Mouse (Mus musculus) heart, adult 2 months (tissue): ENCODE measurements at regions not wholly inside any gene's neighbourhood (a gene's known extent, or its start where the extent isn't known, plus 50 kb on each side); places are given as distances from the start of the nearest gene placed in this dataset.

Experiments
- DNase-seq, 2 experiments: peaks; one replicate each; pipeline ENCODE4 v3.0.0; 2021
- H3K27ac ChIP-seq: fragments of 200-600 bp; 2 replicates; pipeline ENCODE4 v1.8.1; 2022
- H3K27me3 ChIP-seq: fragments of 200-500 bp; 2 replicates; pipeline ENCODE4 v1.6.1; 2012; ENCODE audit warnings: mild to moderate bottlenecking, low read length, inconsistent platforms, mixed read lengths; ENCODE audit not compliant: control insufficient read depth, insufficient read depth
- H3K36me3 ChIP-seq: fragments of 200-500 bp; 2 replicates; pipeline ENCODE4 v1.6.1; 2012; ENCODE audit warnings: low read length, inconsistent platforms; ENCODE audit not compliant: control insufficient read depth, insufficient read depth
- H3K4me1 ChIP-seq: fragments of 200-500 bp; 2 replicates; pipeline ENCODE4 v1.6.1; 2011; ENCODE audit warnings: low read length; ENCODE audit not compliant: control insufficient read depth, insufficient read depth
- H3K4me3 ChIP-seq: fragments of 200-600 bp; 2 replicates; pipeline ENCODE4 v1.8.1; 2022
- H3K79me2 ChIP-seq: fragments of 200-500 bp; replicated peaks from 2 replicates; pipeline ENCODE4 v1.6.1; 2012; ENCODE audit warnings: mild to moderate bottlenecking, inconsistent platforms, low read length, moderate library complexity, mixed read lengths; ENCODE audit not compliant: control insufficient read depth, insufficient read depth
- H3K9ac ChIP-seq: fragments of 200-500 bp; 2 replicates; pipeline ENCODE4 v1.6.1; 2012; ENCODE audit warnings: low read depth, mild to moderate bottlenecking, control low read depth, inconsistent platforms, low read length, mixed read lengths
- CTCF ChIP-seq: fragments of 200-600 bp; IDR thresholded peaks from 2 replicates; pipeline ENCODE4 v1.8.1; 2022; ENCODE audit warnings: antibody characterized with exemption, mild to moderate bottlenecking, moderate library complexity
- EP300 ChIP-seq: fragments of 200-500 bp; IDR thresholded peaks from 2 replicates; pipeline ENCODE4 v1.6.1; 2011; ENCODE audit warnings: low read depth, low read length, control low read depth; ENCODE audit not compliant: insufficient read depth
- POLR2A ChIP-seq: fragments of 200-500 bp; IDR thresholded peaks from 2 replicates; pipeline ENCODE4 v1.6.1; 2011; ENCODE audit warnings: mild to moderate bottlenecking, low read depth, low read length, control low read depth; ENCODE audit not compliant: insufficient read depth
- WGBS: fragments of 180-500 bp; shearing (Covaris S2); methylation state at CpG from one replicate; pipeline ENCODE4 v1.1.7; 2018; 5-methylcytosine and 5-hydroxymethylcytosine counted together
- intact Hi-C: fragments of 180-260 bp; cut with DNase I; formaldehyde crosslinking; loops from one replicate; pipeline ENCODE4 v1.15.1; 2025

GRCm38 (mm10) chr7:72639566-72639965 is 333.2 kb upstream of the Mctp2 start:
- no peak for TF ChIP-seq EP300
- no peak for TF ChIP-seq POLR2A
- TF ChIP-seq CTCF = no peak
- Histone ChIP-seq H3K36me3 (no peaks in the 10 kb centered on the region), H3K4me3 (no peak overlapping the region), H3K27me3 (no peaks in the 10 kb centered on the region), H3K9ac (no peak overlapping the region), H3K4me1 (no peaks in the 10 kb centered on the region), H3K79me2 (no peaks in the 10 kb centered on the region), H3K27ac (no peak overlapping the region)
- DNase-seq = peak; percentile 10 to 20
- WGBS = 49% methylated on average over 2 of the region's 2 CpGs
- intact Hi-C loops = no loop called here

GRCm38 (mm10) chr7:72675018-72675417 is 368.6 kb upstream of the Mctp2 start:
- Histone ChIP-seq H3K27me3 (no peaks in the 10 kb centered on the region), H3K9ac (no peak overlapping the region), H3K4me3 (no peak overlapping the region), H3K36me3 (no peaks in the 10 kb centered on the region), H3K27ac (no peak overlapping the region), H3K4me1 (no peaks in the 10 kb centered on the region), H3K79me2 (no peaks in the 10 kb centered on the region)
- intact Hi-C loops = no loop called here
- TF ChIP-seq POLR2A (no peak), CTCF (no peak), EP300 (no peak)
- DNase-seq = no peak
- WGBS = 78% methylated on average over 6 of the region's 6 CpGs

DNA sequence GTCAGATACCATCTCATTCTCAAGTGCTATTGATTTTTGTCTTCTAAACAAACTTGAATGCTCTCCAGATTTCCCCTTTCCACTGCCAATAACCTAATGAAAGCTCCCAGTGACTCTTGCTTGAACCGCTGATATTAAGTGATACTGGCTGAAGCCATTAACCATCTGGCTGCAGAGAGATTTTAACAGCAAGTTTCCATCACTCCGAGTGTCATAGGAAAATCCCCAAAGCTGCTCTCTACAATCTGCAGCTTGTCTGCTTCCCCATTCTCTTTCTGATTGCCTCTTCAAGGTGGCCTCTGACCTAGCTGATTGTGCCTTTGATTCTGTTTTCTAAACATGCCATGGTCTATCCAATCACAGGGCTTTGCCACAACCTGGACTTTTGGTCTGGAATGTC is 379.4 kb upstream of the Mctp2 start:
- Histone ChIP-seq H3K36me3 (no peaks in the 10 kb centered on the region), H3K4me3 (no peak overlapping the region), H3K9ac (no peak overlapping the region), H3K79me2 (no peaks in the 10 kb centered on the region), H3K27ac (no peak overlapping the region), H3K27me3 (no peaks in the 10 kb centered on the region), H3K4me1 (no peaks in the 10 kb centered on the region)
- DNase-seq = no peak
- TF ChIP-seq CTCF = no peak
- TF ChIP-seq EP300 = no peak
- TF ChIP-seq POLR2A = no peak
- 49% methylated on average over 2 of the region's 2 CpGs for WGBS
- intact Hi-C loops = no loop called here

DNA sequence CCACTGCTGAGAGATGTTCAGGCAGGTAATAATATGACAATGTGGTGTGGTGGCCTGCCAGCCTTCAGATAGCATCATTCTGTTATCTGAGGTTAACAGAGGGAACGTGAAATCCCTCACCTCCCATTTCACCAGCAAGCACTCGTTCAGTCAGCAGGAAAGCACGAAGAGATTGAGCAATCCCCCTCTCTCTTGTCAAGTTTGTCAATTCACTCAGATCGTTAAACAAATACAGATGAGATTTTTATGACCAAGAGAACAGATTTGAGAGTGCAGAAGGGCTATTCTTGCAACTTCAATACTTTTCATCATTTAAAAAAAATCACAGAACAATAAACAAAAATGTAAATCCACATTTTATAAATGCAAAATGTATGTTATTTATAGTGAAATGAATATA is 380.9 kb upstream of the Mctp2 start:
- H3K9ac ChIP-seq = no peak overlapping the region
- TF ChIP-seq CTCF = no peak
- no peak for TF ChIP-seq POLR2A
- TF ChIP-seq EP300 = no peak
- 53% methylated on average over 4 of the region's 4 CpGs for WGBS
- intact Hi-C loops = no loop called here
- no peaks in the 10 kb centered on the region for H3K79me2 ChIP-seq
- DNase-seq = no peak
- H3K4me1 ChIP-seq = no peaks in the 10 kb centered on the region
- H3K4me3 ChIP-seq = no peak overlapping the region
- no peak overlapping the region for H3K27ac ChIP-seq
- H3K36me3 ChIP-seq = no peaks in the 10 kb centered on the region
- no peaks in the 10 kb centered on the region for H3K27me3 ChIP-seq

GRCm38 (mm10) chr7:72691396-72691795 is 385.0 kb upstream of the Mctp2 start:
- intact Hi-C loops = no loop called here
- 71% methylated on average over 3 of the region's 3 CpGs for WGBS
- H3K4me3 ChIP-seq = no peak overlapping the region

DNA sequence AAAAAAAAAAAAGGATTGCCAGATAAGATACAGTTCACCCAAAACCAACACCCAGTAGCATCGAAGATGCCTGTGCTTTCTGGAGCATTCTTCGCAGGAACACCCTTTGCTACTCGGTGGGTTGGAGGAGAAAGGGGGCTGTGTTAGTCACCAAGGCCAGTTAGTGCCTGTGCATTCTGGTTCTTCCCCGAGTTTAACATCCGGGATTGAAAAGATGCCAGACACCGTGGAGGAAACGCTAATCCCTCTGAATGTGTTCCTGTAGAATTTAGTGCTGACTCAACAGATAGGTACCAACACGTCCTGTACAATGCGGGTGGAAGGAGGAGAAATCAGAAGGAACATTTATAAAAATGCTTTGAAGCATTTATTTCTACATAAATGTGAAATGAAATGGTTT is 385.5 kb upstream of the Mctp2 start:
- DNase-seq = no peak
- TF ChIP-seq EP300 (no peak), POLR2A (no peak), CTCF (no peak)
- intact Hi-C loops = no loop called here

More at GRCm38 (mm10) chr7:72691396-72691795, 385.0 kb upstream of the Mctp2 start:
- Histone ChIP-seq H3K79me2 (no peaks in the 10 kb centered on the region), H3K36me3 (no peaks in the 10 kb centered on the region), H3K9ac (no peak overlapping the region), H3K27me3 (no peaks in the 10 kb centered on the region), H3K27ac (no peak overlapping the region), H3K4me1 (no peaks in the 10 kb centered on the region)
- TF ChIP-seq EP300 = no peak
- no peak for TF ChIP-seq POLR2A
- no peak for TF ChIP-seq CTCF
- no peak for DNase-seq

More for the DNA sequence above, 385.5 kb upstream of the Mctp2 start:
- Histone ChIP-seq H3K27ac (no peak overlapping the region), H3K27me3 (no peaks in the 10 kb centered on the region), H3K4me1 (no peaks in the 10 kb centered on the region), H3K79me2 (no peaks in the 10 kb centered on the region), H3K9ac (no peak overlapping the region), H3K36me3 (no peaks in the 10 kb centered on the region), H3K4me3 (no peak overlapping the region)
- WGBS = 59% methylated on average over 9 of the region's 9 CpGs
